Mouse (Mus musculus): ENCODE data around the gene Srp54b. TPM values are rescaled to one million over a fixed set of nuclear protein-coding genes. Genes with fewer than 3 reads are reported as not detected.
"Not testable (repeated sequence)": the region's sequence is repeated elsewhere in the genome, so short reads cannot be mapped to it uniquely, and the experiment has no call there.

The Srp54b gene
- polyA plus RNA-seq, 1 experiment from 2014 or later: 68.5 TPM

- ATAC-seq; H3K9ac ChIP-seq (replicated peaks; ENCODE audit: low read depth, low read length); H3K9me3 ChIP-seq (ENCODE audit: control insufficient read depth, low read length); H3K36me3 ChIP-seq (ENCODE audit: control insufficient read depth, insufficient read depth); H3K27ac ChIP-seq (ENCODE audit: low read length); H3K4me3 ChIP-seq (replicated peaks; ENCODE audit: low read length); H3K4me1 ChIP-seq (replicated peaks; ENCODE audit: control insufficient read depth, insufficient read depth, low read length); H3K4me2 ChIP-seq (ENCODE audit: low read length); H3K27me3 ChIP-seq (replicated peaks; ENCODE audit: control insufficient read depth, insufficient read depth, low read length): not testable (repeated sequence)
- no CpG with 5 or more reads among the region's 5 CpGs for WGBS
Observed at GRCm38 (mm10) chr12:55189127-55189526, 34.2 kb downstream of the Srp54b start.

GRCm38 (mm10) chr12:55199306-55199705 lies 44.4 kb downstream of the Srp54b start, which contains the start of gene 1700047I17Rik2:
1700047I17Rik2 (plus strand) TSS chr12:55199592.
- H3K4me3 ChIP-seq (replicated peaks; ENCODE audit: low read length); H3K36me3 ChIP-seq (ENCODE audit: control insufficient read depth, insufficient read depth); H3K9me3 ChIP-seq (ENCODE audit: control insufficient read depth, low read length); H3K27me3 ChIP-seq (replicated peaks; ENCODE audit: control insufficient read depth, insufficient read depth, low read length); H3K9ac ChIP-seq (replicated peaks; ENCODE audit: low read depth, low read length); H3K27ac ChIP-seq (ENCODE audit: low read length); H3K4me1 ChIP-seq (replicated peaks; ENCODE audit: control insufficient read depth, insufficient read depth, low read length); H3K4me2 ChIP-seq (ENCODE audit: low read length): not testable (repeated sequence)
- ATAC-seq: peak; percentile 98
- no CpG with 5 or more reads among the region's 40 CpGs for WGBS

GRCm38 (mm10) chr12:55199799-55200198 lies 44.9 kb downstream of the Srp54b start:
- not testable (repeated sequence) for H3K4me3 ChIP-seq (replicated peaks; ENCODE audit: low read length); H3K4me1 ChIP-seq (replicated peaks; ENCODE audit: control insufficient read depth, insufficient read depth, low read length); H3K9ac ChIP-seq (replicated peaks; ENCODE audit: low read depth, low read length); H3K27me3 ChIP-seq (replicated peaks; ENCODE audit: control insufficient read depth, insufficient read depth, low read length); H3K4me2 ChIP-seq (ENCODE audit: low read length); H3K27ac ChIP-seq (ENCODE audit: low read length); H3K9me3 ChIP-seq (ENCODE audit: control insufficient read depth, low read length); H3K36me3 ChIP-seq (ENCODE audit: control insufficient read depth, insufficient read depth)
- no CpG with 5 or more reads among the region's 18 CpGs for WGBS
- peak; percentile 63 for ATAC-seq

- ATAC-seq; H3K9me3 ChIP-seq (ENCODE audit: control insufficient read depth, low read length); H3K4me1 ChIP-seq (replicated peaks; ENCODE audit: control insufficient read depth, insufficient read depth, low read length); H3K36me3 ChIP-seq (ENCODE audit: control insufficient read depth, insufficient read depth); H3K27ac ChIP-seq (ENCODE audit: low read length); H3K27me3 ChIP-seq (replicated peaks; ENCODE audit: control insufficient read depth, insufficient read depth, low read length); H3K9ac ChIP-seq (replicated peaks; ENCODE audit: low read depth, low read length); H3K4me3 ChIP-seq (replicated peaks; ENCODE audit: low read length); H3K4me2 ChIP-seq (ENCODE audit: low read length): not testable (repeated sequence)
- no CpG with 5 or more reads among the region's 6 CpGs for WGBS
Observed at GRCm38 (mm10) chr12:55212944-55213343, 58.0 kb downstream of the Srp54b start.

- not testable (repeated sequence) for H3K27me3 ChIP-seq (replicated peaks; ENCODE audit: control insufficient read depth, insufficient read depth, low read length); H3K4me2 ChIP-seq (ENCODE audit: low read length); H3K9ac ChIP-seq (replicated peaks; ENCODE audit: low read depth, low read length); H3K27ac ChIP-seq (ENCODE audit: low read length); H3K4me1 ChIP-seq (replicated peaks; ENCODE audit: control insufficient read depth, insufficient read depth, low read length); H3K9me3 ChIP-seq (ENCODE audit: control insufficient read depth, low read length); H3K36me3 ChIP-seq (ENCODE audit: control insufficient read depth, insufficient read depth)
- peak; percentile 99 for ATAC-seq
- peak within 1 kb of the TSS; percentile 39 for H3K4me3 ChIP-seq (replicated peaks; ENCODE audit: low read length)
- no CpG with 5 or more reads among the region's 57 CpGs for WGBS
Observed at GRCm38 (mm10) chr12:55229626-55230519, 75.0 kb downstream of the Srp54b start, which contains the start of gene Srp54c. Srp54c (plus strand) TSS chr12:55230168.

- not testable (repeated sequence) for H3K4me1 ChIP-seq (replicated peaks; ENCODE audit: control insufficient read depth, insufficient read depth, low read length); H3K9ac ChIP-seq (replicated peaks; ENCODE audit: low read depth, low read length); H3K9me3 ChIP-seq (ENCODE audit: control insufficient read depth, low read length); H3K36me3 ChIP-seq (ENCODE audit: control insufficient read depth, insufficient read depth); H3K4me2 ChIP-seq (ENCODE audit: low read length); H3K27me3 ChIP-seq (replicated peaks; ENCODE audit: control insufficient read depth, insufficient read depth, low read length); H3K27ac ChIP-seq (ENCODE audit: low read length)
- ATAC-seq: peak; percentile 41
- WGBS: 0% methylated on average over 8 of the region's 25 CpGs
- H3K4me3 ChIP-seq (replicated peaks; ENCODE audit: low read length): peak overlapping the region; percentile 39
Observed at GRCm38 (mm10) chr12:55230520-55230861, 75.6 kb downstream of the Srp54b start.

Other genes with a start within 250 kb of the Srp54b start
- gene Gm20403, start 168.6 kb upstream of the Srp54b start, polyA plus RNA-seq (2015; fragmentation: Nextera tagmentation; extraction: Ambion mirVana): not detected in 2 replicates
- 12.1 and 18.0 TPM in 2 replicates for gene Baz1a, start 140.8 kb upstream of the Srp54b start, polyA plus RNA-seq (2015; fragmentation: Nextera tagmentation; extraction: Ambion mirVana)
- gene 2700097O09Rik, start 75.0 kb upstream of the Srp54b start, polyA plus RNA-seq (2015; fragmentation: Nextera tagmentation; extraction: Ambion mirVana): 35.3 and 37.9 TPM in 2 replicates
- 197 and 241 TPM in 2 replicates for gene Srp54a, start 74.8 kb upstream of the Srp54b start, polyA plus RNA-seq (2015; fragmentation: Nextera tagmentation; extraction: Ambion mirVana)
- 54.4 and 59.6 TPM in 2 replicates for gene Fam177a, start 30.6 kb upstream of the Srp54b start, polyA plus RNA-seq (2015; fragmentation: Nextera tagmentation; extraction: Ambion mirVana)
- gene 1700047I17Rik2, start 44.5 kb downstream of the Srp54b start, polyA plus RNA-seq (2015; fragmentation: Nextera tagmentation; extraction: Ambion mirVana): 1.1 TPM in 1 of 2 replicates, not detected in the other
- gene Srp54c, start 75.1 kb downstream of the Srp54b start, polyA plus RNA-seq (2015; fragmentation: Nextera tagmentation; extraction: Ambion mirVana): 80.8 and 90.3 TPM in 2 replicates
- gene 1110008L16Rik, start 144.5 kb downstream of the Srp54b start, polyA plus RNA-seq (2015; fragmentation: Nextera tagmentation; extraction: Ambion mirVana): 12.2 and 13.3 TPM in 2 replicates
- 23.2 and 23.7 TPM in 2 replicates for gene Ppp2r3c, start 147.9 kb downstream of the Srp54b start, polyA plus RNA-seq (2015; fragmentation: Nextera tagmentation; extraction: Ambion mirVana)
- gene Psma6, start 229.1 kb downstream of the Srp54b start, polyA plus RNA-seq (2015; fragmentation: Nextera tagmentation; extraction: Ambion mirVana): 434 and 452 TPM in 2 replicates

Data from forebrain, embryonic 16.5 days (tissue).